Mouse (Mus musculus): ENCODE measurements at regions not wholly inside any gene's neighbourhood (a gene's known extent, or its start where the extent isn't known, plus 50 kb on each side); places are given as distances from the start of the nearest gene placed in this dataset.

DNA sequence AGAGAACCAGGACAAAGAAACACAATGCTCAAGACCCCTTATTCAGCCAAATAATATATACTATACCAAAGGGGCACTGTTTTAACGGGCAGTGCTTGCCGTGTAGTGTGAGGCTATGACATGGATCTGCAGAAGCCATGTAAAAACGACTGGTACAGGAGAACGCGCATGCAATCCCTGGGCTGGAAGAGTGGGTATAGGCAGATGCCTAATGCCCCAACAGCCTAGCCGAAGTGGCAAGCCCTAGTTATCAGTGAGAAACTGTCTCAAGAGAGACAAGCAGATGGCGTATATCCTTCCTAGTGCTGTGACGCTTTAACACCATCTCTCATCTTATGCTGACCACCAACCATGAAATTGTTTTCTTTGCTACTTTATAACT is 262.8 kb downstream of the Ankrd50 start:
- no peak for DNase-seq (ENCODE audit: low spot score in 2 of 2)

DNA sequence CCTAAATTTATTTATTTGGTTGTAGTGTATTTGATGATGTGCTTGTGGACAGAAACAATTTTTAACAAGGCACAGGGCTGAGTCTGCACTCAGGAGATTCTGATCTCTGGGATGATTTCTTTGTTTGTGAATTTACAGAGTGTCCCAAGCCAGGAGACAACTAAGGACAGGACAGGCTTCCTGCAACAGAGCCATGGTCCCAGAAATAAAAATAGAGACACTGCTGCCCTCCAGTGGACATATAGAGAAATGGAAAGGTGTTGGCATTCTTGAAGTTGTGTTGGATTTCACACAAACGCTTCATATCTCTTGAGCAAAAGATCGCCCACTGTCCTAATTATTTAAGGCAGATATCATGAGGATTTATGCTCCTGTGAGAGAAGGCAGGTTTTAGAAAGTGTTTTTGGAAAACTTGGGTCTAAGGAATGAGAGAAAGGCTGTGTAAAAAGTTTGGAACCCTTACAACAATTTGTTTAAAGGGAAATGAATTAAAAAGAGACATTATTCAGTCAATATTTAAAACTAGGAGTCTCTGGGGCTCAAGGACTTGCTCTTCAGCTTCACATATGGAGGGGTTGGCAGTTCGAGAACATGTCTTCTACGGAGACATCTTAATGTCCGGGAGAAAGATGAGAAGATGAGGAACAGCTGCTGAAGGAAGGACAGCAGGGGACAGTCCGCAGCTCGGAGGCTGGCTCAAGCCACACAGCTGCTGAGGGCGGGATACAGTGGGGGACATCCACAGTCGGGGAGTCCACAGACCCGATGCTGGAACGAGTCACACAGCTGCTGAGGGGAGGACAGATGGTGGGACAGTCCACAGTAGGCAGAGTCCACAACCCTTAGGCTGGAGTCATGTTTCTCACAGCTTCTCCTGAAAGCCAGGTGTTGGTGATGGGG is 263.5 kb downstream of the Ankrd50 start:
- no peak for DNase-seq (ENCODE audit: low spot score in 2 of 2)

DNA sequence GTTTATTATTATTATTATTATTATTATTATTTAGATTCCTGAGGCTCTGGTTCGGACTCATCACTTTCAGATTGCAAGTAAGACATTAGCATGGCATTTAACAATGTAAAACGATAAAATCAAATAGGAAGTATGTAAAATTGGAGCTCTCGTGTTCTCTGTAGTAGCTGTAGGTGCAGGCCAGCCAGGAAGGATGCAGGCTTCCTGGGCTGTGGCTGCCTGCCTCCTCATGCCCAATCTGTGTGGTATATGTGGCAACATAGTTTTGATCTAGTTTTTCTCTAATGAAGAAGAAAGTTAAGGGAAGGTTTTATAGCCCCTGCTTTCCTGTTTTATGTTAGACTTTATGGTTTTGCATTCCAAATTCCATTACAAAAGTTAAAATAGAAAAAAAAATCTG is 275.6 kb downstream of the Ankrd50 start:
- no peak for DNase-seq (ENCODE audit: low spot score in 2 of 2)

DNA sequence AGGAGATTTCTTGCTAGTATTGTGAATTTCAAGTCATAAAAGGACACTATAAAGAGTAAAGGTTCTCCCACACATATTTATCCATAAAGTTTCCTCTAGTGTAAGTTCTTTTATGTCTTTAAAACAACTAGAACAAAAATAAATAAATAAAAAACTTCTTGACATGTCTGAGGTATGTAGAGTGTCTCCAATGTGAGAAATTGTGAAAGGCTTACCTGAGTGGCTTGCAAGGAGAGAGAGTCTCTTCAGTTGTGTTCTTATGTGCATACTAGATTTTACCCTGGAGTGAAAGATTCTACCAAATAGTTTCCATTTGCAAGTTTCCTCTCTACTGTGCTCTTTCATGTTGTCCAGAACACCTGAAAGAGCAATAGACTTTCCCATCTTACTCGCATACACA is 276.8 kb downstream of the Ankrd50 start:
- DNase-seq (ENCODE audit: low spot score in 2 of 2) = no peak

DNA sequence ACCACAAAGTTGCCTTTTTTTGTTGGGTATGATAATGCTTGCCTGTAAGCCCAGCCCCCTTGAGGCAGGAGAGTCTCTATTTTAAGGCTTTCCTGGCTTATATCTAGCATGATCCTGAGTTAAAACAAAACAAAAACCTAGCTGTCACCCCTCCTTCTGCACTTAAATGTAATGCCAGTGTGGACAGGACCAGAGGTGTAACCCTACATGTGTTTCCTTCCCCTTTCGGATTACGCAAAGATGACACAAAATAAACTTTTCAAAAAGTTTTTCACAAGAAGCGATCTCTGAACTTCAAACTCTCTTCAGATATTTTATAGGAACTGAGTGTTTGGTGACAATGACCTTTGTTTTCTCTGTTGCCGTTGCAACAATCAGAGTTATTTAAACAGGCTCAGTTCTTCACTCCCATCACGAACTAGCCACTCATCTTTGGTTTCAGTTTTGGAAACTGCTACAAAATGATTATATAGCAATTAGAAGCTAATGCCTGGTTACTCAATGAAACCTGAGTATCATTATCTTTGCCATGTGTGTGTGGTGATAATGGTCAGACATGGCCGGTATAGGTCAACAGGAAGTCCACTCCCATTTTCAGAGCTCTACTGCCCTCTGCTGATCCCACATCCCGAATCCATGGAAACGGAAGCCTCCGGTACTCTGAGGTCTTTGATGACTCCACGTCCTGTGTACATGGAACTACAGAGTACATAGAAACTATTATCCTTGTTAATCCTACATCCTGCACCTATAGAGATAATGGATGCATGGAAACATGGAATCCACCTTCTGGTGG is 282.6 kb downstream of the Ankrd50 start:
- DNase-seq (ENCODE audit: low spot score in 2 of 2) = peak; percentile 42 to 70

DNA sequence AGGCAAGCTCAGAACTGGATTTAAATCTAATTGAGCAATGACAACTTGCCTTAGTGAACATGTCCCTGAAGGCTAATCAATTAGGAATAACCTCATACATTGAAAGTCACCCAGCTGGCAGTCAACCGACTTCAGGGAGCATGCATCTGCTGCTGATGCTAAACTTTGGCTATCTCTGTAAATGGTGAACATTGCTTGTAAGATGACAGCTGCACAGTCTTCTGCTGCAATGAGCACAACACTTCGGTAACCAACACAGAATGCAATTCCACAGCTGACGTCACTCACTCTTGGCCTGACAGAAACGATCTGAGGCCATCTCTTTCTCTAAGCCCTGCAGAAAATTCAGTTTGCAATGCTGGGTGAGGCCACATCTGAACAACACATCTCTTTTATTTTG is 290.6 kb downstream of the Ankrd50 start:
- peak in 1 of 2 experiments; percentile 13 for DNase-seq (ENCODE audit: low spot score in 2 of 2)

DNA sequence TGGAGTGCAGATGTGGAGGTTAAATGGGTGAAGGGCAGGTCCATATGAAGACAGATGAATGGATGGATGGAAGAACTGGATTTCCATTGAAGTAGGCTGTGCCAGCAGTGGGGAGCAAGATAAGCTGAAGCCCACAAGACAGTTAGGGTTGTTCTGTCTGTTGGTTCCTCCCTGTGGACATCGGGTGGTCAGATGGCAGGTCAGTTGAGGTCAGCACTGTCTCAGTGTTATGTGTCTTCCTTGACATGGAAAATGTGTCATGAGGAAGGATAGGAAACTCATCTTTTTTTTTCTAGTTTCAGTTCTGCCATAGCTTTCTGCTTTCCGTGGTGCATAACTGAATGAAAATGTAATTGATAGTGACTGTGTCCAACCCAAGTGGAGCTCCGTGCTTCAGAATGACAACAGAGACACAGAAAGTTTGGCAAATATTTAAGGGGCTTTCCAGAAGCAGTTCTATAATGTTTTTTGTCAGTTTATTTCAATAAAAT is 297.2 kb downstream of the Ankrd50 start:
- no peak for DNase-seq (ENCODE audit: low spot score in 2 of 2)

DNA sequence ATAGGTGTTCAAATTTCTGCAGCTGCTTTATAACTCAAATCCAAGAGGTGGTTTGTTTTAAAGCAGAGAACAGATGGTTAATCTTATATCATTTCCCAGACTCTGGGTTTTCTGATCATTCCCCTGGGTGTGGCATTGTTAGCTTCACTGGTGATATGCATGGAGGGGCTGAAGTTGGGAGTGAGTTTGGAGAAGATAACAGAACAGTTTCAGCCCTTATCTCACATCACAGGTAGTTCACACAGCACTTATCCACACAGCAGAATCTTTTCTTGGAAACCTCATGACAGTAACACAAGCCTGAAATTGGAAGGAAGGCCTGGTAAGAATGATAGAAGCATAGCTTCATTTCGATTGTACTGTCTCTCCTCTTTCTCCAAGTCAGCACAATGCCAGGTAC is 298.1 kb downstream of the Ankrd50 start:
- DNase-seq (ENCODE audit: low spot score in 2 of 2) = no peak

DNA sequence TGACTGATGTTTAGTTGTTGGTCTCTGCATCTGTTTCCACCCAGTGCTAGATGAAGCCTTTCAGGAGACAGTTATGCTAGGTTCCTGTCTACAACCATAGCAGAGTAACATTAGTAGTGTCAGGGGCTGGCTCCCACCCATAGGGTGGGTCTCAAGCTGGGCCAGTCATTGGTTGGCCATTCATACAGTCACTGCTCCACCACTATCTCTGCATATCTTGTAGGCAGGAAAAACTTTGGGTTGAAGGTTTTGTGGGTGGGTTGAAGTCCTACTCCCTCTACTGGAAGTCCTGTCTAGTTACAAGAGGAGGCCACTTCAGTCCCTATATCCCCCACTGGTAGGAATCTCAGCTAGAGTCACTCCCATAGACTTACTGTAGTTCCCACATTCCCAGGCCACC is 306.3 kb downstream of the Ankrd50 start:
- DNase-seq (ENCODE audit: low spot score in 2 of 2) = no peak

DNA sequence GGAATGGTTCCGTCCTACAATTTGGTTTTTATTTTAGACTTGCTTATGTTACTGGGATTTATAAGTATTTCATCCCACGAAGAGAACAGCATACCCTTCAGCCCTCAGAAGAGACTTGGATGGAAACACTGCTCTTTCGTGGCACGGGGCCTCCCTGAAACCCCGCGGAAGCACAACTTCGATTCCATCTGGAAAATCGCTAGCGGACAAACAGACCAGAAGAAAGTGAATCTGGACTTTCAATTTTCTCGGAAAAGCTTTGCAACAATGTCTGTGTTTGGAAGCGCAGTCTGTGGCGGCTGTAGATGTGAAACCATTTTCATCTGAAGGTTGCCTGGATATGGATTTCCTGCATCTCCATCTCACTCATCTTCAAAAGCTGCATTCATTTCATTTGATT is 308.7 kb downstream of the Ankrd50 start:
- DNase-seq (ENCODE audit: low spot score in 2 of 2) = no peak

DNA sequence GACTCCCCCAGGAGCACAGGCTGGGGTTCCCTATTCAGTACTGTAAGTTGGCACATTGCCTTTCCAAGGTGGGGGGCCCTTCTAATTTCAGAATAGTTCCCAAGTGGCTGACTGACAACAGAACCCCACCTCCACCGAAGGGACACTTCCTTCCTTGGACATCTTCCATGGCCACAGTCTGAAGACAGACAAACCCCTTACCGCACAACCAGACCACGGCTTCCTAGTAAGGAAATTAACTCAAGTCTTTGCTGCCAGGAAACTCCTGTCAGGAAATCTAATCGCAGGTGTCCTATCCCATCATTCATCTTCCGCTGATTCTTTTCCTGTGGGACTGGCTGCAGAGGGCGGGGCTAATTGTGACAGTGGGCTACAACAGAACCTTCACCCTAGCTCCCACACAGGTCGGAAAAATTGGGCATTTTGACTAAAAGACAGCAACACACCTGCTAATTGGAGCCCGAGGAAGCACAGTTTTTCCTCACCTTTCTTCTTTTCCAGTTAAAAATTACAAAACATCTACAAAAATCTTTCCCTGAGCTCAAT is 309.8 kb downstream of the Ankrd50 start:
- DNase-seq (ENCODE audit: low spot score in 2 of 2) = no peak

DNA sequence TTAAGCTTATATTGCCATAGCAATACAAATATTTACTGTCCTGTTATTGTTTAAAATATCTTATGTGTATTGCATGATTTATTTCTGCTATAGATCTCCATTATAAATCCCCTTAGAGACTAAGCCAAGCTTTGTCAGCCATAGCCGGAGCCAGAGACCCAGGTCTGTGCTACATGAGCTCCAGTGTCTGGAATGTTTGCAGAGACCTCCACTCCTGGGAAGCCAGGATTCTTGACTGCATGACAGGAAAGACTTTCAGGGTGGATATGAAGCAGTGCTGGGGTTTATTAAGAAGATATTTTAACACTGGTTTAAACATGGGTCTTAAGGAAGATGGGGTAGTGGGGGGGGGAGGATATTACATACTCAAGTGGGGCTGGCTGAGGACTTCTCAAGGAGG is 332.2 kb downstream of the Ankrd50 start:
- DNase-seq (ENCODE audit: low spot score in 2 of 2) = no peak

DNA sequence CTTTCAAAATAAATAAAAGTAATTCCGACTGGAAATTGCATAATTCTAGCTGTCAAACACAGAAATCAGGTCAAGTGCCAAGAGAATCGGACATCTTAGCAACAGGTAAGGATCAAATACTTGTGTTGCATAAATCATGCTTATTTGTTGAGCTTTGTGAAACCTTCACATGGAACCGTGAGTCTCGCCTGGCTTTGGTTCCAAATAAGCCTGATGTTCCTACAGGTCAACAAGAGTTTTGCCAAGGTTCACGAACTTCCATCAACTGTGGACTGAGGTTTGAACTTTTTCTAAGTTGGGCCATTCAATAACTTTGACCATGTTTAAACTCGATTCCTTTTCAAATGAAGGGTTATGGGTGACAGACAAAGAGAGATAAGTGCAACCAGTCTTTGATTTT is 332.8 kb downstream of the Ankrd50 start:
- DNase-seq (ENCODE audit: low spot score in 2 of 2) = no peak

DNA sequence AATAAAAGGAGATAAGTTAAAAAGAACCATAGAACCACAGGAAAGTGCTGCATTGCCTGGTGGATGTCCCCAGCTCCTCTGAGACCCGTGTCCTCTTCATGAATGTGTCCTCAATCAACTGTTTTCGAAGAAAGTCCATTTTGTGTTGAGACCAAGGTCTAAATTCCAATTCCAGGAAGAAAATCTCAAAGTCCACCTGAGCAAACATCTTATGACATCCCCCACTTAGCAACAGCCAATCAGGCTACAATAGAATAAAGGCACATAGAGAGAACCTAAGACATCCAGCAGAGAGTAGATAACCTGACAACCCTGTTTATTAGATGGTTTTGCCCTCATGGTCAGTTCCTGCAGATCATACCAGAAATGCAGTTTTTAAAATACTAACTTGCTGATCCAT is 338.0 kb downstream of the Ankrd50 start:
- DNase-seq (ENCODE audit: low spot score in 2 of 2) = no peak

DNA sequence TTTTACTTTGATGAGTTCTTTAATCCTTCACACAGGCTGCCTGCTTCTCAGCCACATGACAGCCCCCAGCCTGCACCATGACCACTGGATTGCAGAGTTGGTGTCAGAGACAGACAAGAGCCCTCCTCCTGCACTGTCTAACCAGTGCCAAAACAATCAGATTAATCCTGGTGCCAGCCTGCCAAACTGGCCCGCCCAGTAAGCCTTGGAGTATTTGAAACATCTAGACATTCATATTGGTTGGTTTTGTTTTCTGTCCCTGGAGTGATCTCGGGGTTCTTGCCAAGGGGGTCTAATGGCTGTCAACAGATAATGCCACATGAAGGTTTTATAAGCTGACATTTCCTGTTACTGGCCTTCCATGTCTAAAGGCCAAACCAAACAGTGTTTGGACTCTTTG is 339.2 kb downstream of the Ankrd50 start:
- peak in 1 of 2 experiments; percentile 18 for DNase-seq (ENCODE audit: low spot score in 2 of 2)

DNA sequence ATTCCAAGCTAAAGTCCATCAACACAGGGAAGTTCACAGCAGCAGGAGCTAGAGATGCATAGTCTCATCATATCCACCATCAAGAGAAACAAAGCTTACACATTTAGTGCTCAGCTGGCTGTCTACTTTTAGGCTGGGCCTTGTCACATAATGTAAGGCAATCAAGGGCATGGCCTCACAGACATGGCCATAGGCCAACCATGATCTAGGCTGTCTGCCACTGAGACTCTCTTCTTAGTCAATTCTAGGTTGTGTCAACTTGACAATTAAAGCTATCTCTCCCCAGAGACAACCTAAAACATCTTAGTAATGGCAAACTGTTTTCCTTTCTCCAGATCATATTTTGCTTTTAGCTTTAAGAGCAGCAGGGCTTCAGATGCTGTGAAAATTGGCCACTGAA is 340.0 kb downstream of the Ankrd50 start:
- DNase-seq (ENCODE audit: low spot score in 2 of 2) = peak in 1 of 2 experiments; percentile 51

DNA sequence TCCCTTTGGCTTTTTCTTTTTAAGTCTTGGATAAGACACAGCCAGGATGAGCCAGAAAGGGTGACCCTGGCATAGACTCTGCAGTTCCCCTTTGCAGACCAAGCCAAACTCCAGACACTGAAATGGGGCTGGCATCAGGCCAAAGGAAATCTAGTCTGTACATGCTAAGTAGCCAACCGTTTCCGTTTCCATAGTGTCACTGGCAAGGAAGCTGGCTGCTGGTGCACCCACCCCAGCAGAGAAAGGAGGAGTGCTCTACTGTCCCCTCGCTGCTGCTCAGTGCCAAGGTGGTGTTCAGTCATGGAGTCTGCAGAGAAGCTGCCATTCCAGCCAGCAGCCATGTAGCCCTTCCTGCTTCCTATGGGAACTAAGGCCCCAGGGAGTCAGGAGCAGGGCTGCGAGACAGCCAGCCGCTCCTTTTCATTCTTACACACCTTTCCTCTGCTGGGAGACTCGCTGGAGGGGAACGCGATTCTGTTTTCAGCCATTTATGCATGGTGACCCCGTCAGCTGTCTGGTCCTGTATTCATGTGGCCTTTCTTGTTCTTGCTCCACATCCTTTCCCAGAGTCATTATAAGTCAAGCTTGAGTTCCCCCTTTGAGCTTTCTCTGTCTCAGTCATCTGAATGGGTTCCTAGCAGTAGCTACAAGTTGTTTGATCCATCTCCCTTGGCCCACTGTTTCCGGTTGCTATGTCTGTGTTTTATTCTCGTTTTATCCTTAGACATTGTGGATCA is 341.3 kb downstream of the Ankrd50 start:
- DNase-seq (ENCODE audit: low spot score in 2 of 2) = peak; percentile 33 to 62

DNA sequence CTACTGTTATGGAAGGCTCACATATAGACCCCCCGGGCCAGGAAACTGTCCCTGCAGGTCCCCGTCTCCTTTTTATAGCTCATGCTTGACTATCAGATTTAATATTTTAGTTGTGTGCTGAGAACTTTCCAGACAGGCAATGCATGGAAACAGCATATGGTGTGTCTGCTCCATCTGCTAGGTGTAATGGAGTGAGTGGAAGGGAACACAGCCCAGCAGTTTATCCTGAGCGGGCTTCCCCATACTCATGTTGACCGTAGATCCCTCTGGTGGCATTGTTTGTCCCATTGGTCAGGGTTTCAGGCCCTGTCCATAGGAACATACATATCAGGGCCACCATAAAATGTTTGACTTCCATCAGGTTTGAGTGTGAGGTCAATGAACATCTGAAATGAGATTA is 345.3 kb downstream of the Ankrd50 start:
- DNase-seq (ENCODE audit: low spot score in 2 of 2) = no peak

DNA sequence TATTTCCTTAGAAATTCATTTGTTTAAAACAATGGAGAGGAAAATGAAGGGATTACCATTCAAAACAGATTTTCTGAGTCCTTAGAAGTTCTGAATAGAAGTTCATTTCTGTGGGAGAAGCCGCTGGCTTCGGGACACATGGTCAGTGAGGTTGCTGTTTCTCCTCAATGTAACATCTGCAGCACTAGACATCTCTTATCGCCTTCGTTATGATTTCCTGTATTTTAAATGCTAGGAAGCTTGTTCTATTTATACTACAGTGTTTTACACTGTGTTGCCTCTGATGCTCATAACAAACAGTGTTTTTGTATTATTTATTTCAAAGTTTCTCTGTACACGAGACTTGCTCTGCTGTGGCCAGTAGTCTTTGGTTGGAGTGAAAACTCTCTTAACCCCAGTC is 346.6 kb downstream of the Ankrd50 start:
- no peak for DNase-seq (ENCODE audit: low spot score in 2 of 2)

DNA sequence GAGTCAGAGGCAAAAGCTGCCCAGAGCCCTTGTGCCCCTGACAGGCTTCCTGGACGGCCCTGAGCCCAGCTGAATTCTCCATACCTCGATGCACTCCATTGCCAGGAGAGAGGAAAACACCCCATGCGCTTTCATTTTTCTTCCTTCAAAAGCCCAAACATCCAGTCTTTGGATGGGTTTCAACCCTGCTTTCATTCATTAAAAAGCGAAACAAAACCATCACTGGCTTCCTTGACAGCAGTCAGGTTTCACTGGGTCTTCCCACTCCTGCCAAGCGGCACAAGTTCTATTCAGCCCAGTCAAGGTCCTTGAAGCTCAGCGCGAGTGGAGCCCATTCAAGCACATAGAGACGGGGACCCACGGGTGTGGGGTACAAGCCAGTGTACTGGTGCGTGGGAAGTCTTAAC is 348.8 kb downstream of the Ankrd50 start:
- DNase-seq (ENCODE audit: low spot score in 2 of 2) = no peak

DNA sequence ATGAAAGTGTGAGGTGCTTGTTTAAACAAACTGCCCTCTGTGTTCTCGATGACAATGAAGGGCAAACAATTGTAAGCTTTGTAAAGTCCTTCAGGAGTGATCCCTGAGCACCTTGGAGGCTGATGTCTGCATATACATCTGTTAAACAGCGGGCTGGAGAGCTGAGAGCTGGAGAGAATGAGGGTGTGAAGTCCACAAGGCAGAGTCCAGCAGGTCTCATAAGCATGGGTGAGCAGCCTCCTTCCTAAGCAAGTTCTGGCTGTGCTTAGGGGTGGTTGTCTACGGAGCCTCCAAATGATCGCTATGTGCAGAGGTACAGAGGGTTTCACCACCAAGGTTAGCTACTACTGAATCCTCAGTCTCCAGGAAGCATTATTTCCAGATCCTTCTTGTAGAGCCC is 350.2 kb downstream of the Ankrd50 start:
- DNase-seq (ENCODE audit: low spot score in 2 of 2) = no peak

DNA sequence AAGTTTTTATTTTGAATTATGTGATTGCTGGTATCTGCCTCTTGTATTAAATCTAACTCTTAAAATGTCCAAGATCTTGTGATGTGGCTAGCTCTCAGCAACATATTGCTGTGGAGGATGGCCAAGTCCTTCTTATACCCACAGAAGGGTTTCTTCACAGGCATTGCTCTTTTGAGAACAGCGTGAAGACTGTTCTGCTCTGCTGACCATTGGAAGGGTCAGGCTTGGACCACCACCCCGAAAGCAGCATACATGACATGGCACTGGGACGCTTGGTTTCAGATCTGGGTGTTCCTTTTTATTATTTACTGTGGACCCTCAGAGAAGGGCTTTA is 352.8 kb downstream of the Ankrd50 start:
- DNase-seq (ENCODE audit: low spot score in 2 of 2) = no peak
